Mouse (Mus musculus) heart, postnatal 0 days (tissue): ENCODE measurements at regions not wholly inside any gene's neighbourhood (a gene's known extent, or its start where the extent isn't known, plus 50 kb on each side); places are given as distances from the start of the nearest gene placed in this dataset.

ENCODE experiments used
- CTCF ChIP-seq: IDR thresholded peaks from 2 replicates; pipeline ENCODE4 v1.5.1; 2016; ENCODE audit warnings: antibody characterized with exemption, control low read depth, low read depth
- EP300 ChIP-seq: IDR thresholded peaks from 2 replicates; pipeline ENCODE4 v1.6.1; 2016; ENCODE audit warnings: antibody characterized with exemption, low read depth

DNA sequence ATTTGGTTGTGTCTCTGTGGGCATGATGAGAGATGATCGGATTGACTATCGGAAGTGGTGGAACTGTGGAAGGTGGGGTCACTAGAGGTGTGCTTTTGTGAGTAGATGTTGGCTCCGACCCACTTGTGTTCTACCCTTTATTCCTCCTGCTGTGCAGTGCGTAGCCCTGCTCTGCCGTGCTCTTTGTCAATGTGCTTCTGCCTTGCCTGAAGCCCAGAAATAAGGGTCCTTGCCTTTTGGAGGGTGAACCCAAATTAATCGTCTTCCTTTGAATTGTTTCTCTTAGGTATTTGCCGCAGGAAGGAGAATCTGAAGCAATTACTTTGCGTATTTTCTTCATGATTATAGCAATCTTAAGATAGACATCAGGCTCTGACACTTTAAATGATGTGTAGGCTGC, 421.6 kb upstream of the Zfp507 start:
- TF ChIP-seq CTCF (no peak), EP300 (no peak)
